Mouse (Mus musculus): ENCODE results near the gene Tbc1d8. TPM values are rescaled to one million over a fixed set of nuclear protein-coding genes. Genes with fewer than 3 reads are reported as not detected.

The Tbc1d8 gene
- polyA plus RNA-seq (2015; fragmentation: Nextera tagmentation; extraction: Ambion mirVana), result 10.3 and 10.6 TPM in 2 replicates

DNA sequence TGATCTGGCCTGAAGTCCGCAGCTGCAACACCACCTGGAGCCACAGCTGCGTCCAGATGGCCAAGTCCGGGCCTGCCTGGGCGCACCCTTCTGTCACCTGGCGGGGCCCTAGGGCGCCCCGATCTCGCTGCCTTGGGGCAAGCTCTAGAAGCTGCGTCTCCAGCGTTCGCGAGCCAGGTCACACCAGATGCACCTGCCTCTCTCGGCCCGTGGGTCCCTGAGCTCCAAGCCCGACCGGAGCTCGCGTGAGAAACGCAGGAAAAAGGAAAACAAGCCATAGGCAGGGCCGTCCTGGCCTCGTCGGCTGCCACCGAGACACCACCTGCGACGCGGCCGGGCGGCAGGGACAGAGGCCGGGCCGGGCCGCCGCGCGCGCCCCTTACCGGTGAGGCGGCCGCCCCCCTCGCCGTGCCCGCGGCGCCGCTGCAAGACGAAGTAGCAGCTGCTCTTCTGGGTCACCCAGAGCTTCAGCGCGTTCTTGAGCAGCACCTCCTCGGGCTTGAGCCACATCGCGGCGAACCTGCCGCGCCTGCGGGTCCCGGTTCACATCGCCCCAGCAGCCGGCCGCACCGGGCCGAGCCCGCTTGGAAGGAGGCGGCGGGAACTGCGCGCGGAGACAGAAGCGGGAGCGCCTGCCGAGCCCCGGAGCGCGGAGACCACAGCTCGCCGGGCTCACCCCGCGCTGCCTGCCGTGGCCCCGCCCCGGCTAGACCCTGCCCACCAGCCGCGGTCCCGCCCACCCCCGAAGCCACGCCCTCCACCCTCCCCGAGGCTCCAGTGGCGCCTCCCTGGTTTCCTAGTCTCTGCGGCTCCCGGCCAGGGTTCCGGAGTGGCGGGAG is at the start of gene Tbc1d8:
Gene Tbc1d8 (minus strand): TSS at position 699 of the 839 bp plus-strand sequence.
- peak; percentile 96 for ATAC-seq (ENCODE audit: low read depth)
- H3K9ac ChIP-seq, result peak within 1 kb of the TSS; percentile 81
- H3K4me2 ChIP-seq, result peak within 1 kb of the TSS; percentile 98
- peak within 1 kb of the TSS; percentile 78 for H3K27ac ChIP-seq (replicated peaks)
- H3K9me3 ChIP-seq, result no peaks in the 10 kb centered on the region
- under 1% methylated on average over 82 of the region's 90 CpGs for WGBS
- peak within 1 kb of the TSS; percentile 78 for H3K4me3 ChIP-seq
- H3K27me3 ChIP-seq, result peaks cover 7% of the 10 kb centered on the region; the same call in 1 of the 2 replicates
- no peaks in the 10 kb centered on the region for H3K36me3 ChIP-seq
- peaks cover 26% of the 10 kb centered on the region for H3K4me1 ChIP-seq (replicated peaks)

DNA sequence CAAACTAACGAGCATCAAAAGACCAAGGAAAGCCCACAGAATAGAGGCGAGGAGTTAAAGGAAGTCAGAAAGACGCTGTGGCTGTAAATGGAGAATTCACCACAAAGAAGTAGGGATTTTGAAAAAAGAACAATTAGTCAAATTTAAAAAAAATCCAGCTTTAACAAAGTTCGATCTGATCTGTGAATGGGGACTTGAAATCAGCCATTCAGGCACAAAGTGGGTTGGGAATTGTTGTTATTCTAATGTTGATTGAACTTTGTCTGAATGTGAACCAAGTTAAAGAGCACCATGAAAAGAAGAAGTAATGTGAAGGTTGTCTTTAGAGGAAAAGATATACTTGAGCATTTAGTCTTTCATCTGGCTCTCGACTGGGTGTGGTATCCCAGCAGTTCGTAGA is 49.8 kb upstream of the Tbc1d8 start:
- Histone ChIP-seq H3K27me3 (no peaks in the 10 kb centered on the region), H3K27ac (replicated peaks) (no peak overlapping the region), H3K4me2 (no peak overlapping the region), H3K9me3 (no peaks in the 10 kb centered on the region), H3K4me3 (no peak overlapping the region), H3K9ac (no peak overlapping the region), H3K4me1 (replicated peaks) (no peaks in the 10 kb centered on the region), H3K36me3 (no peaks in the 10 kb centered on the region)
- 29% methylated on average over 6 of the region's 6 CpGs for WGBS
- ATAC-seq (ENCODE audit: low read depth), result no peak

- Histone ChIP-seq H3K4me3 (no peak overlapping the region), H3K9ac (no peak overlapping the region)
- ATAC-seq (ENCODE audit: low read depth), result 0 out of 2 replicates have a peak, but pooled peaks have one; percentile 4
These were observed 48.9 kb upstream of the Tbc1d8 start for GRCm38 (mm10) chr1:39527432-39527831.

GRCm38 (mm10) chr1:39526371-39527167 is 48.0 kb upstream of the Tbc1d8 start:
- H3K27ac ChIP-seq (replicated peaks), result no peak overlapping the region
- no peak overlapping the region for H3K9ac ChIP-seq
- 82% methylated on average over 9 of the region's 9 CpGs for WGBS
- H3K27me3 ChIP-seq, result no peaks in the 10 kb centered on the region
- H3K4me1 ChIP-seq (replicated peaks), result no peaks in the 10 kb centered on the region
- no peaks in the 10 kb centered on the region for H3K36me3 ChIP-seq
- ATAC-seq (ENCODE audit: low read depth), result no peak
- H3K4me3 ChIP-seq, result no peak overlapping the region
- no peaks in the 10 kb centered on the region for H3K9me3 ChIP-seq
- H3K4me2 ChIP-seq, result no peak overlapping the region

More at GRCm38 (mm10) chr1:39527432-39527831, 48.9 kb upstream of the Tbc1d8 start:
- H3K36me3 ChIP-seq, result no peaks in the 10 kb centered on the region
- 8% methylated on average over 7 of the region's 7 CpGs for WGBS
- H3K9me3 ChIP-seq, result no peaks in the 10 kb centered on the region
- no peaks in the 10 kb centered on the region for H3K27me3 ChIP-seq
- no peak overlapping the region for H3K4me2 ChIP-seq
- H3K4me1 ChIP-seq (replicated peaks), result no peaks in the 10 kb centered on the region
- H3K27ac ChIP-seq (replicated peaks), result no peak overlapping the region

- Histone ChIP-seq H3K4me3 (no peak overlapping the region), H3K9me3 (no peaks in the 10 kb centered on the region), H3K36me3 (no peaks in the 10 kb centered on the region), H3K9ac (no peak overlapping the region), H3K4me1 (replicated peaks) (no peaks in the 10 kb centered on the region), H3K27ac (replicated peaks) (no peak overlapping the region), H3K4me2 (no peak overlapping the region), H3K27me3 (no peaks in the 10 kb centered on the region)
- 77% methylated on average over 7 of the region's 7 CpGs for WGBS
- no peak for ATAC-seq (ENCODE audit: low read depth)
These were observed 47.2 kb upstream of the Tbc1d8 start for GRCm38 (mm10) chr1:39525763-39526162.

DNA sequence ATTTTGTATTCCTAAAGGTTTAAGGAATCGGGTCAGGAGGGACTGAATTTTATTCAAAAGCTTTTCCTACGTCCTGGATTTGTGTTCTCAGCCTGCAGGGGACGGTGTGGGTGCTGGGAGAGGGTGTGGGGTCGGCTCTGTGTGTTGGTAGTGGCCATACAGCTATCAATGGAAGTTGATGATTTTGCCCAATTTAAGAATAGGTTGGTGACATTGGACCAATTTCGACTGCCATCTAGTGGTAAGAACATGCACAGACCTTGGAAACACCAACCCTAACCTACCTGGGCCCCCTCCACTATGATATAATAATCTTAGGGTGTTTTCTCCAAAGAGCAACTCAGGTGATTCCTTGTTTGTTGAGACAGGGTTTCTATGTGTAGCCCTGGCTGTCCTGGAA is 44.0 kb upstream of the Tbc1d8 start:
- no peak for ATAC-seq (ENCODE audit: low read depth)
- H3K9me3 ChIP-seq, result no peaks in the 10 kb centered on the region
- H3K4me3 ChIP-seq, result no peak overlapping the region
- H3K36me3 ChIP-seq, result no peaks in the 10 kb centered on the region
- no peaks in the 10 kb centered on the region for H3K27me3 ChIP-seq
- 27% methylated on average over 5 of the region's 5 CpGs for WGBS
- no peaks in the 10 kb centered on the region for H3K4me1 ChIP-seq (replicated peaks)
- no peak overlapping the region for H3K9ac ChIP-seq
- no peak overlapping the region for H3K4me2 ChIP-seq
- no peak overlapping the region for H3K27ac ChIP-seq (replicated peaks)

DNA sequence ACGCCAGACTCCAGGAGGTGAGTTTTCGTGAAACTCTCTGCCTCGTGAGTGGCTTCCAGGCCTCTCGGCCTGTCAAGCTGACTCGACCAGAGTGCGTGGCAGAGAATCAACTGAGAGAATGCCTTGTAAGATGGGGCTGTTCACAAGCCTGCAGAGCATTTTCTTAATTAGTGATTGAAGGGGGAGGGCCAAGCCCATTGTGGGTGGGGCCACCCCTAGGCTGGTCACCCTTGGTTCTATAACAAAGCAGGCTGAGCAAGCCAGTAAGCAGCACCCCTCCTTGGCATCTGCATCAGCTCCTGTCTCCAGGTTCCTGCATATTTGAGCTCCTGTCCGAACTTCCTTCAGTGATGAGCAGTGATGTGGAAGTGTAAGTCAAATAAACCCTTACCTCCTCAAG is 42.8 kb upstream of the Tbc1d8 start:
- no peak overlapping the region for H3K27ac ChIP-seq (replicated peaks)
- H3K27me3 ChIP-seq, result no peaks in the 10 kb centered on the region
- H3K9ac ChIP-seq, result no peak overlapping the region
- H3K36me3 ChIP-seq, result no peaks in the 10 kb centered on the region
- no peak overlapping the region for H3K4me2 ChIP-seq
- H3K9me3 ChIP-seq, result no peaks in the 10 kb centered on the region
- H3K4me3 ChIP-seq, result no peak overlapping the region
- WGBS, result 89% methylated on average over 7 of the region's 7 CpGs
- no peak for ATAC-seq (ENCODE audit: low read depth)
- H3K4me1 ChIP-seq (replicated peaks), result no peaks in the 10 kb centered on the region

DNA sequence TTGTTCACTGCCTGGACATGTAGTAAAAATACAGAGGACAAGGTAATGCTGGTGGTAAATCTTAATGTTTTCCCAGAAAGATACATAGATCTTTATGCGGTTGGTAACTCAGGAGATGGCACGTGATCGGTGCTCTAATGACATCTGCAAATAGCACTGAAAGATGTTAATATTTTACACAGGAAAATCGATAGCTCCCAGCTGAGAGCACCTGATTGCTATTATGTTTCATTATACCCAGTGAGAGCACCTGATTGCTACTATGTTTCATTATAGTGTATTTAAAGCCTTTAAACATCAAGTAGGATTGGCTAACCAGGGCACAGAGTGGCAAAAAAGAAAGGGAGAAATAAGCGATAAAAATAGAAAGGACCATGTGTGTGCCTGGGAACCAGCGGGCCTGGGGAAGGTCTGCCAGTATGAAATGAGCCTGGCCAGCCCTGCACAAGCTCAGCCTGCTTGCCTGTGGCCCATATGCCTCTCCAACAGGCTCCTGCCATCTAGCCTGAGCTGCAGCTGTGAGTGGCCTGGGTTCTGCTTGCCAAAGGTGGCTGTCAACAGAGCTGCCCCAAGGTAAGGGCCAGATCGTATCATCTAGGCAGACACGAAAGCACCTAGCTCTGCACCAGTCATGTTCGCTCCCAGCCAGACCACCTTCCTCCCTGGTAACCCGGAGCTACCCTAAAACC is 36.9 kb upstream of the Tbc1d8 start:
- Histone ChIP-seq H3K27me3 (no peaks in the 10 kb centered on the region), H3K9ac (no peak overlapping the region), H3K36me3 (no peaks in the 10 kb centered on the region), H3K4me1 (replicated peaks) (no peaks in the 10 kb centered on the region), H3K9me3 (no peaks in the 10 kb centered on the region), H3K4me2 (no peak overlapping the region), H3K4me3 (no peak overlapping the region), H3K27ac (replicated peaks) (0 out of 2 replicates have a peak overlapping the region, but pooled peaks have one; percentile 38)
- no peak for ATAC-seq (ENCODE audit: low read depth)
- 83% methylated on average over 10 of the region's 10 CpGs for WGBS

DNA sequence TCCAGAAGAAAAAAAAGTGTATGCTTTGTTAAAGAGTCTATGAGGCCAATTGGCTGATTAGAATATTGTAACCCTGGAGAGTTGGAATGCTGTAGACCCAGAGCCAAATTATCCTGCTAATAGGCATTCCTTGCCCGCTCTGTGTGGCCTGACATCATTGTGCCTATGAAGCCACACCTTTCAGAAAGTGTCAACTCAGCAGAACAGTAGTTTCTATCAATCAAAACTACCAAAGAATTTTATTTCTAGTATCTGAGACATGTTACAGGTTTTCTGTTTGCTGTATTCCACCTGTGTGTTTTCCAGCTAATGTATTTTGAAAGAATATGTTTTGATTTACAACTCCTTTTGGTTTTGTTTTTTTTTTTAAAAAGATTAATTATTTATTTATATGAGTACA is 33.6 kb upstream of the Tbc1d8 start:
- no peak overlapping the region for H3K9ac ChIP-seq
- H3K9me3 ChIP-seq, result no peaks in the 10 kb centered on the region
- H3K4me3 ChIP-seq, result no peak overlapping the region
- H3K4me1 ChIP-seq (replicated peaks), result no peaks in the 10 kb centered on the region
- WGBS, result 86% methylated on average over 1 of the region's 1 CpGs
- no peak overlapping the region for H3K27ac ChIP-seq (replicated peaks)
- no peak overlapping the region for H3K4me2 ChIP-seq
- H3K27me3 ChIP-seq, result no peaks in the 10 kb centered on the region
- no peaks in the 10 kb centered on the region for H3K36me3 ChIP-seq
- ATAC-seq (ENCODE audit: low read depth), result no peak

- no peak for ATAC-seq (ENCODE audit: low read depth)
- 70% methylated on average over 8 of the region's 8 CpGs for WGBS
These were observed 33.2 kb upstream of the Tbc1d8 start for GRCm38 (mm10) chr1:39511775-39512174.

GRCm38 (mm10) chr1:39505600-39505999 is 27.0 kb upstream of the Tbc1d8 start:
- no peaks in the 10 kb centered on the region for H3K4me1 ChIP-seq (replicated peaks)
- 82% methylated on average over 9 of the region's 9 CpGs for WGBS
- ATAC-seq (ENCODE audit: low read depth), result no peak

More at GRCm38 (mm10) chr1:39511775-39512174, 33.2 kb upstream of the Tbc1d8 start:
- Histone ChIP-seq H3K27ac (replicated peaks) (no peak overlapping the region), H3K4me2 (no peak overlapping the region), H3K9me3 (no peaks in the 10 kb centered on the region), H3K9ac (no peak overlapping the region), H3K27me3 (no peaks in the 10 kb centered on the region), H3K4me1 (replicated peaks) (no peaks in the 10 kb centered on the region), H3K36me3 (no peaks in the 10 kb centered on the region), H3K4me3 (no peak overlapping the region)

DNA sequence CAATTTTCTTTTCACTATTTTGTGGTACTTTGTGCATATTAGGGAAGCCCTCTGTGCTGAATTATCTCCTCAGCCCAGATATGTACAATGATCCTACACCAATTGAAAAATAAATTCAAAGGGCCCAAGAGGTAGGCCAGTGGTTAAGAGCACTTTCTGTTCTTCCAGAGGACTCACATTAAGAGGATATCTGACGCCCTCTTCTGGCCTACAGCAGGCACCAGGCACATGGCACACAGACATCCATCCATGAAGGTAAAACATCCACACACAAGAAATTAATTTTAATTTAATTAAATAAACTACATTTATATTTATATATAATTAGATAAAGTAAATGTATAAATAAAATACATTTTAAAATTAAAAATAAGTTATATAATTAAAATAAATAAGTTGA is 25.7 kb upstream of the Tbc1d8 start:
- no peak for ATAC-seq (ENCODE audit: low read depth)
- Histone ChIP-seq H3K36me3 (no peaks in the 10 kb centered on the region), H3K9me3 (no peaks in the 10 kb centered on the region), H3K4me2 (no peak overlapping the region), H3K4me1 (replicated peaks) (no peaks in the 10 kb centered on the region), H3K27me3 (no peaks in the 10 kb centered on the region), H3K9ac (no peak overlapping the region), H3K27ac (replicated peaks) (no peak overlapping the region), H3K4me3 (no peak overlapping the region)
- WGBS, result 13% methylated on average over 1 of the region's 1 CpGs

More at GRCm38 (mm10) chr1:39505600-39505999, 27.0 kb upstream of the Tbc1d8 start:
- Histone ChIP-seq H3K9ac (no peak overlapping the region), H3K36me3 (no peaks in the 10 kb centered on the region), H3K27ac (replicated peaks) (no peak overlapping the region), H3K27me3 (no peaks in the 10 kb centered on the region), H3K4me3 (no peak overlapping the region), H3K9me3 (no peaks in the 10 kb centered on the region), H3K4me2 (no peak overlapping the region)
